Mouse (Mus musculus): ENCODE results near the gene Galntl6.

Galntl6 gene

GRCm38 (mm10) chr8:58912196-58912839 is at the start of gene Galntl6:
TSS of gene Galntl6 (minus strand) at chr8:58912640.
- DNase-seq (ENCODE audit: low spot score in 2 of 2), result no peak

DNA sequence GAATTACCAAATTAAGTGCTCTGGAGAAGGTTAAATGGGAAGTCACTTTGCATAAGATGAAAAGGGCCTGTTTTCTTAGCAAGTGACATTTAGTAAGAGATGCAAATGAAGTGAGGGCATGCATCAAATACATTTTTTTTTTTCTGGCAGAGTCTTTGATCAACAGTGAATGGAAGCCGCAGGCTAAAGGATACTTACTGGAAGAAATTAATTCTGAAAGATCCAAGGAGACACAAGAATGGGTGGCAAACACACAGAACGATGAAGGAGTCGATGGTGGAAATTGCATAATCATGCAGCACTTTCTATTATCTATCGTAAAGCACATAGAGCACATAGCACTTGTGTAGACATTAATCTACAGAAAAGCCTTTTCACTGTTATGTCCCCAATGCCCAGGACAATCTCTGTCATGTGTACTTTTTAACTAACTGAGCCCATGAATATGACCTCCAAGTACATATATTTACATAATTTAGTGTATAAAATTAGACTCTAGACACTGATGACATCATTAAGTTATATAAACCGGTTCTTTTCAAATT is 44.8 kb upstream of the Galntl6 start:
- no peak for DNase-seq (ENCODE audit: low spot score in 2 of 2)

DNA sequence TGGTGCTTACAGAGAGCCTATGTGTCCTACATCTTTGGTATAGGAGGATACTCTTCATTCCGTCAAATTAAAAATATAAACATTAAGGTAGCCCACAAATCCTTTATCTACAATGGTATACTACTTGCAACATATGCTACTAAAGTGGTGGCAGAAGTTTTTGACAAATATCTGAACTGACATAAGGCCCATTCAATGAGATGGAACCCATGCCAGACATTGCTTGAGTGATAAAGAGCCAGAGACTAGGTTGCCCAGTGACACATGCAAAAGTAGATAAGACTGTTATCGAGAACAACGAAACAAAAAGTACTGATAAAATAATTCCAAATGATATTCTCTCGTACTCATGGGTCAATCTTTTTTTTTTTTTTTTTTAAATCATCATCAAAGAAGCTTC is 31.3 kb upstream of the Galntl6 start:
- no peak for DNase-seq (ENCODE audit: low spot score in 2 of 2)

GRCm38 (mm10) chr8:58931066-58931465 is 18.6 kb upstream of the Galntl6 start:
- no peak for DNase-seq (ENCODE audit: low spot score in 2 of 2)

DNA sequence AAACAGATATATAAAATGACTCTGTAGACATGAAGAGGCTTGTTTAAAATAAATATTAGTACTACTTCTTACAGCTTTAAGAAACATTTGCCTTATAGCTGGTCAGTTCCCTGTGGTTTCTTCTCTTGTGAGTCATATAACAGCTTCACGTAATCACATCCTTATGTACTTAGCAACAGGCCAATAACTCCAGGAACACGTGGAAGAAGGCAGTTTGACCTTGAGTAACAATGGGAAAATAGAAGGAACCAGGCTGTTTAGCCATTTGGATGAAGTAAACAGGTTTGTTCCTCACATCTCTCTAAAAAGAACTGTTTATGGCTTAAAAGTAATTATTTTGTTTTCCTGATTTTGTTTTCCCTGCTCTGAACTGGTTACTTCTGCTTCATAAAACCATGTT is 2.7 kb upstream of the Galntl6 start:
- no peak for DNase-seq (ENCODE audit: low spot score in 2 of 2)

- DNase-seq (ENCODE audit: low spot score in 2 of 2), result no peak
These were observed 1.2 kb upstream of the Galntl6 start for GRCm38 (mm10) chr8:58913640-58913968.

- DNase-seq (ENCODE audit: low spot score in 2 of 2), result no peak
These were observed 600 bp upstream of the Galntl6 start for GRCm38 (mm10) chr8:58912840-58913639.

DNA sequence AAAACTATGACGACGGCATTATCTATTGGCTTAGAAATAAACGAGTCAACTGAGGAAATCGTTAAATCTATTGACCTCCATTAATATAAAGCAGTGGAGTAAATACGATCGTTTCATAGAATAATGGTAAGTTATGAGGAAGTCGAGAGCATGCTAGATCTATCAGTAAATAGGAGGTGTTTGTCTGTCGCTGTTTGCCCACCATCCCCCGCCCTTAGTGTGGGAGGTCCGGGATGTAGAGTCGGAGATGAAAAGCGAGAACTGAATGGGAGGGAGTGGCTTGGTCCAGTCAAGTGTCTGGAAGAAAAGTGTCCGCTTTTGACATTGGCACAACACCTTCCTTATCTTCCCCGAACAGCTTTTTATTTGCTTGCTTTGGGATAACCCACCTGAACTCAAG is 763 bp downstream of the Galntl6 start, which contains the start of gene BC030500:
Gene BC030500, plus strand, starts transcription at position 79 of the 400 bp plus-strand sequence.
- no peak for DNase-seq (ENCODE audit: low spot score in 2 of 2)

- no peak for DNase-seq (ENCODE audit: low spot score in 2 of 2)
These were observed 8.0 kb downstream of the Galntl6 start for GRCm38 (mm10) chr8:58904465-58904864.

DNA sequence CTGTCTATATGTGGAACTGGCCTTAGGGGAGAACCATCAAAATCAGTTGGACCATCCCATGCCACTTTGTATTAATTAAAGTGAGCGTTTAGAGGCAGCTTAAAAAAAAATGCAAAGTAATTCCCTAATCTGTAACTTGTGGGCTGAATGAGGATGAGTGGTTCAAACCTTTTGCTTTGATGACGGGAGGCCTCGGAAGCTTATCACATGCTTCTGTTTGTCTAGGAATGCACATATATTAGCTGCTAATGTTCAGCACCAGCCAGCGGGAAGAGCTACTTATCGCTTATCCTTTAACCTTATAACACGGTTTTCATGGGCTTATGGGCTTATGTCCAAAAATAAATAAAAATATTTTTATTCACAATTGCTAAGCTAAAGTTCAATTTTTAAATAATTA is 16.5 kb downstream of the Galntl6 start:
- no peak for DNase-seq (ENCODE audit: low spot score in 2 of 2)

- DNase-seq (ENCODE audit: low spot score in 2 of 2), result no peak
These were observed 21.8 kb downstream of the Galntl6 start for GRCm38 (mm10) chr8:58890591-58890990.

GRCm38 (mm10) chr8:58886405-58886804 is 26.0 kb downstream of the Galntl6 start:
- DNase-seq (ENCODE audit: low spot score in 2 of 2), result no peak

- DNase-seq (ENCODE audit: low spot score in 2 of 2), result no peak
These were observed 88.1 kb downstream of the Galntl6 start for GRCm38 (mm10) chr8:58824347-58824746.

DNA sequence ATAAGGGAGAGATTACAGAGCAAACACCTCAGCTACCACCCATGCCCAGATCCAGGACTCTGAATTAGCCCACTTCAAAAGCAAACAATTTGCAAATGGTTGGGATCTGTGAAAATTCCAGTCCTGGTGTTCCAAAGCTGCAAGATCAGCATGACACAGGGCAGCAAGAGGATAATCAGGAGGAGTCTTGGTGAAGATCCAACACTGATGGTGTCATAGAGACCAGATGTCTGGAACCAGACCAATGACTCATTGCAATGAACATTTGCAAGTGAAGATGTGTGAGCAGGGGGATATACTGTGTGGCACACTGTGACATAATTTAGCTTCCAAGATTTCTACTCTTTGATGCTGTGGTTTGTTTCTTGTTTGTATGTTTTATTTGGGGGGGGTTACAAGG is 107.2 kb downstream of the Galntl6 start:
- no peak for DNase-seq (ENCODE audit: low spot score in 2 of 2)

GRCm38 (mm10) chr8:58801847-58802246 is 110.6 kb downstream of the Galntl6 start:
- no peak for DNase-seq (ENCODE audit: low spot score in 2 of 2)

GRCm38 (mm10) chr8:58753769-58754168 is 158.7 kb downstream of the Galntl6 start:
- DNase-seq (ENCODE audit: low spot score in 2 of 2), result no peak

- no peak for DNase-seq (ENCODE audit: low spot score in 2 of 2)
These were observed 174.5 kb downstream of the Galntl6 start for GRCm38 (mm10) chr8:58737963-58738362.

DNA sequence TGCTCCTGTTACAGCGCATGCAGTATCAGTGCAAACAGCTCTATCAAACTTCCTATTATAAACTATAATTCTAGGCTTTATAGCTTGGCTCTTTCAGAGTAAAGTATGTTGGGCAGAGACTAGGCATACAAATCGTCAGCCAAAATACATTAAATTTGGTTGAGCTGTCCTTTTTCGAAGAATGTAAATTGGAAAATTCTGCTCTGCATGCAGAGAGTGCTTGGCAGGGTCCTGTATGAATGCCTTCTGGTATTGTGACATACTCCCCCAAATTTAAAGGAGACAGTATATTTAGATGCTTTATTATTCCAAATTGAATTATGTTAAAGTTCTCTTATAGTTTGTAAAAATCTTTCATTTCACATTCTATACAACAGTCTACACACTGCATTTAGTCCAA is 220.7 kb downstream of the Galntl6 start:
- no peak for DNase-seq (ENCODE audit: low spot score in 2 of 2)

GRCm38 (mm10) chr8:58677847-58678450 is 234.5 kb downstream of the Galntl6 start:
- DNase-seq (ENCODE audit: low spot score in 2 of 2), result no peak

GRCm38 (mm10) chr8:58669075-58669474 is 243.4 kb downstream of the Galntl6 start:
- DNase-seq (ENCODE audit: low spot score in 2 of 2), result no peak

DNA sequence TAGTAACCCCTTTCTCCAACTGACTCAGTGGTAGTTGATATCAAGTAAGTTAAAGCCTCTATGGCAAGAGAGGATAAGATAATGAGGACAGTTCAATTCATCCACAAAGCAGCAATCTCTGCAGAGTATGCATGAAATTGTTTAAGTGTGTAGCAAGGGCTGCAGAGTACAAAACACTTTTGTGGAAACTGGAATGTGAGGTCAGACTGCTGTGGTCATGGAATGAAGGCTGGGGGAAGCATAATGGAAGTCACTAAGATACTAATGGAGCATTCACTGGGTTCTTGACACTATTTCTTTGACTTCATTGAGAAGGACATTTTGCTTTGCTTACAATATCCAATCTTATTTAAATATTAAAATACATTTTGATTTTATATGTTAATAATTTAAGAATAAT is 252.4 kb downstream of the Galntl6 start:
- DNase-seq (ENCODE audit: low spot score in 2 of 2), result no peak

DNA sequence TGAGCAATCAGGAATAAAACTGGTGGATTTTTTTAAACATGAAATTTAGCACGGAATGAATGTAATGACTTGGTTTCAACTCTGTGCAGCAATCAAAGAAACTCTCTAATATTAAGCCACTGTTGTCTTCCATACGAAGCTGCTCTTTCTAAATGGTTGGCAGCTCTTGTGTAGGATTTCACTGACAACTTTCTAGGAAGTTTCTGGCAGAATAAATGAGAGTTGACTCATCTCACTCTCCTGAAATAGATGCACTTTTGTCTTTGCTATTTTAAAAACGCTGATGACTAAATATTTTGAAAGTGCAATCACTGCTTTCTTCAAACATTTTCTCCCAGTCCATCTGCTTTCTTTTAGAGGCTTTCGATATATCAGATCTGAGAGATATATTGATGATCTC is 256.8 kb downstream of the Galntl6 start:
- DNase-seq (ENCODE audit: low spot score in 2 of 2), result no peak

DNA sequence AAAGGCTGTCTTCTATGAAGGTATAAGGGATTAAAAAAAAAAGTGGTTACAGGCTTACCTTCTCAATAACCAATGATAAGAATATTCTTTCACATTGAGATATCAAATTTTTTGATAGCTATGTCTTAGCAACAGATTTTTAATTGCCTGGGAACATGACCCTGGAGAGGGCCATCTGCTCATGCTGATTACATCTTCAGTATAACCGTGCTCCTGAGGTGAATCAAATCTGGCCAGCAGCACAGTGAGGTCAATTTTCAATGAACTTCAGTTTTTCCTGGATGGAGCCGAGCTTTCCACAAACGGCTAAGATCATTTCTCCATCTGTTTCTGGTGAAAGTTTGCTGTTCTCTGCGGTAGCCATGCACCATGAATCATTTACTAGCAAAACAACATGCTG is 306.0 kb downstream of the Galntl6 start:
- DNase-seq (ENCODE audit: low spot score in 2 of 2), result no peak

Data from urinary bladder, postnatal 4 days (tissue).